Mouse (Mus musculus) testis, adult 10 weeks (tissue): ENCODE measurements around the gene Myo9a. TPM values are rescaled to one million over a fixed set of nuclear protein-coding genes. Genes with fewer than 3 reads are reported as not detected.

Experiments used
- polyA plus RNA-seq: library from polyadenylated mRNA; stranded (reverse); fragments of 350-450 nt; fragmentation: Illumina TruSeq; extraction: RNeasy Lipid Tissue Mini Kit (QIAGEN cat#74804); gene quantifications from one replicate; pipeline ENCODE4 v1.2.3, GENCODE M21; 2014; ENCODE audit warnings: low read depth, low replicate concordance

Gene Myo9a
- polyA plus RNA-seq, result 116 TPM

DNA sequence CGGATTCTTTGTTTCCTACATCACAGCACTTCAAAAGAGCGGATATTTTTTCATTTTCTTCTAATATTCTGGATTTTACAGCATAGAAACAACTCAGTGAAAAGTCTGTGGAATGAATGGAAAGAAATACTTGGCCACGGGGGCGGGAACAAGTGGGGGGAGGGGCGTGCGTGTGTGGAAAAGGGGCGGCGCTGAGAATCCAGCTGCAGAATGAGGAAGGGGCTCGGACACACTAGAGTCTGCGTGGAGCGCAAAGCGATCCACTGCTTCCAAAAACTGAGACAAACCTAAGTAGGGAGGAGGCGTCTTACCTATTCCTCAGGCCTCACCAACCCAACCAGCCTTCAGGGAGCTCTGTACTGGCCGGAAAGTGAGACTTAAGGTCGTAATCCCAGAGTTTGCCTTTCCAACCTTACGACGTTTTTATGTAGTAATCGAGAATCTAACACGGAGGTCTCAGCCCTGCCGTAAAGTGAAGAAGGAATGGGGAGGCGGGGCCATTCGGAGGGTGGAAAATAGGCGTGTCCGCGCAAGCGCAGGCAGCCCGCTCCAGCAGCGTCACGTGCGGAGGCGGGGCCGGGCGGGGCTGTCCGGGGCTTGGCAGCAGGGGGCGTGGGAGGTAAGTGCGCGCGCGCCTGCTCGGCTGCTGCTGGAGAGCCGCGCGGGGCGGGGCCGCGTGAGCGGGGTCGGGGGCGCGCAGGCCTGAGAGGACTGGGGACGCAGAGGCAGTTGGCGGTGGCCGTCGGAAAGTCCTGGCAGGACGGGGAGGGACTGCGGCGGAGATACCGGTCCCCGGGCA lies at the start of gene Myo9a, which contains the start of gene Senp8:
TSS of gene Myo9a (plus strand) at position 630 of the 799 bp plus-strand sequence.
TSS of gene Senp8 (minus strand) at position 444 of the 799 bp plus-strand sequence.

DNA sequence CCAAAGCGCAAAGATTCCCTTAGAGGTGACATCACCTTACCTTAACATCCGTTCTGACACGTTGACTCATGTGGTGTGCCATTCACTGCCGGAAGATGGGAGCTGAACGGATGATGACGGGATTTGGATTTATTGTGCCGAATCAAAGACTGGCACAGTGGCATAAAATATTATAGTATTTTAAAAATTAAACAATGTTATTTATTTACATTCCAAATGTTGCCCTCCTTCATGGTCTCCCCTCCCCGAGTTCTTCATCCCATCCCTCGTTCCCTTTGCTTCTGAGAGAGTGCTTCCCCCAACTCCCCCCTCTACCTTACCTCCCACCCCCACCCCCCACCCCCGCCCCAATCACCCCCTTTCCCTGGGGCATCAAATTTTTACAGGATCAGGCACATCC lies 209.9 kb downstream of the Myo9a start, which contains the start of gene Nr2e3:
TSS of gene Nr2e3 (minus strand) at position 101 of the 400 bp plus-strand sequence.

Other genes starting within 250 kb of the Myo9a start
- gene Hexa, start 211.4 kb upstream of the Myo9a start, polyA plus RNA-seq, result 37.2 TPM
- gene Tmem202, start 211.0 kb upstream of the Myo9a start, polyA plus RNA-seq, result 71.7 TPM
- 3.1 TPM for gene Celf6, start 173.0 kb upstream of the Myo9a start, polyA plus RNA-seq
- gene Parp6, start 133.6 kb upstream of the Myo9a start, polyA plus RNA-seq, result 32.6 TPM
- gene Pkm, start 94.5 kb upstream of the Myo9a start, polyA plus RNA-seq, result 30.2 TPM
- gene Gramd2, start 70.8 kb upstream of the Myo9a start, polyA plus RNA-seq, result 4.1 TPM
- 16.2 TPM for gene Senp8, start 186 bp upstream of the Myo9a start, polyA plus RNA-seq
- gene Nr2e3, start 209.8 kb downstream of the Myo9a start, polyA plus RNA-seq, result not detected